Comparison of ENCODE assay signal across 21 mouse cellular contexts in the genomic region with DNA sequence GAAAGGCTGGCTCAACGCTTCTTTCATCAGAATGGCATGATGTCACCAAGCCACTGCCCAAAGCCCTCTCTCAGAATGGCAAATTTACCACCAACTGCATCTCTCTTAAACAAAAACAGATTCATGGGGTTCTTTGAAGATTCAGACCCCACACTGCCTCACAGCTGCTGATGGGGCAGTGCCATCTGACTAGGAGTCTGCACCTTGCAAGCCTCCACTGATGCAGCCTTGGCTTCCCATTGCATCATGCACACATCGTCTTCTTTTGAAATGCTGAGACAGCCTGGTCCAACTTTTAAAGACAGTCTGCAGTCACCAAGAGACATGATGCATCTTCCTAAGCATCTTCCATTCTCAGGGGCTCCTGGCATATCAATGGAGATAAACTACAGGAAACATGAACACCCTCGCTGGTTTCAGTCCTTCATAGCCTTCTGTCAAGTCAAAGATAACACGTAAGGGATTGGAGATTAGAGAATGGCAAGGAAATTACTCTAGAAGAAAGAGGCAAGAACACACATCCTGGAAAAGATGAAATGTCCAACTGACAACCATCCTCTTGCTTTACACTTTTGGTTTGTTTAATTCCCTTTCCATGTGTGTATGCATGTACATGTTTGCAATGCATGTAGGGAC.
A peak's percentile ranks its signal among the peaks of the same experiment; 100 is the strongest.
DNase-seq lines count a peak whose midpoint lies in the region; ATAC-seq and TF ChIP-seq lines count a peak whose summit lies in the region.
"Had no signal": no experiment of that assay in that cellular context is flagged by ENCODE, and none has a peak within 500 bp of the region (broad histone marks: within the 10 kb centered on the region; RNA-seq: fewer than 3 reads in every experiment).

No protein-coding gene starts in this region.

- no peak for TF ChIP-seq POLR2A in MEL (IDR thresholded peaks at IDR 0.05; ENCODE audit: control insufficient read depth in 1 of 2, insufficient read depth in 1 of 2, low read depth in 1 of 2, low read length in 2 of 2, poor library complexity in 1 of 2)

- peaks cover 47% of the 10 kb centered on the region for H3K4me1 ChIP-seq in megakaryocyte, embryonic 14.5 days
- H3K4me1 ChIP-seq in MEL (ENCODE audit: control insufficient read depth in 1 of 2, insufficient read depth in 2 of 2, low read length in 2 of 2), result peaks cover 8 to 18% of the 10 kb centered on the region in 2 experiments
- no peaks in the 10 kb centered on the region for H3K4me1 ChIP-seq in hindbrain, postnatal 0 days (ENCODE audit: insufficient read depth, low read length)
- H3K4me1 ChIP-seq: embryonic facial prominence, embryonic 12.5 days; hindbrain, embryonic 13.5 days; limb, embryonic 10.5 days had no signal

- TF ChIP-seq CTCF in MEL (IDR thresholded peaks at IDR 0.05 in 2 of 3, conservative IDR thresholded peaks at IDR 0.05 in 1 of 3; ENCODE audit: control insufficient read depth in 1 of 3, insufficient read depth in 1 of 3, low read depth in 2 of 3, low read length in 3 of 3, poor library complexity in 1 of 3, severe bottlenecking in 1 of 3), result no peak
- no peak for TF ChIP-seq CTCF in hindbrain, postnatal 0 days (IDR thresholded peaks at IDR 0.05; ENCODE audit: low read depth)

- H3K27ac ChIP-seq in MEL (ENCODE audit: control insufficient read depth, low read depth, low read length), result peak overlapping the region; percentile 56
- H3K27ac ChIP-seq in hindbrain, postnatal 0 days, result no peak overlapping the region
- H3K27ac ChIP-seq: embryonic facial prominence, embryonic 12.5 days; hindbrain, embryonic 13.5 days; kidney, postnatal 0 days; limb, embryonic 10.5 days had no signal

- TF ChIP-seq EP300 in MEL (IDR thresholded peaks at IDR 0.05; ENCODE audit: low read depth in 1 of 2, low read length in 2 of 2), result peak; percentile 65 to 75

- peaks cover 49% of the 10 kb centered on the region for H3K36me3 ChIP-seq in megakaryocyte, embryonic 14.5 days (replicated peaks; ENCODE audit: low read length)
- H3K36me3 ChIP-seq in MEL (ENCODE audit: control insufficient read depth in 1 of 2, insufficient read depth in 2 of 2, low read length in 2 of 2), result peaks cover 0 to 16% of the 10 kb centered on the region in 2 experiments; a peak in 2 of 4 replicates
- no peaks in the 10 kb centered on the region for H3K36me3 ChIP-seq in hindbrain, postnatal 0 days (ENCODE audit: insufficient read depth, low read length)
- H3K36me3 ChIP-seq: embryonic facial prominence, embryonic 12.5 days; hindbrain, embryonic 13.5 days; limb, embryonic 10.5 days had no signal

- H3K9ac ChIP-seq in MEL (ENCODE audit: control insufficient read depth, low read depth, low read length, poor library complexity, severe bottlenecking), result no peak overlapping the region
- H3K9ac ChIP-seq in hindbrain, postnatal 0 days (replicated peaks; ENCODE audit: low read length), result no peak overlapping the region
- H3K9ac ChIP-seq: embryonic facial prominence, embryonic 12.5 days; hindbrain, embryonic 13.5 days had no signal

- H3K4me2 ChIP-seq in hindbrain, postnatal 0 days (ENCODE audit: low read depth, low read length), result no peak overlapping the region
- H3K4me2 ChIP-seq: embryonic facial prominence, embryonic 12.5 days; hindbrain, embryonic 13.5 days had no signal

- ATAC-seq in megakaryocyte, adult 5-6 weeks (ENCODE audit: poor library complexity, severe bottlenecking), result no peak
- ATAC-seq in granulocyte monocyte progenitor cell, adult 5-6 weeks (replicated peaks; ENCODE audit: poor library complexity, severe bottlenecking), result peak; percentile 31; the same call in 1 of the 2 replicates
- ATAC-seq in hindbrain, postnatal 0 days, result no peak
- ATAC-seq: inflammation-experienced regulatory T-cells, adult 6 months had no signal

- peak overlapping the region; percentile 24 for H3K4me3 ChIP-seq in megakaryocyte, embryonic 14.5 days (replicated peaks)
- no peak overlapping the region for H3K4me3 ChIP-seq in MEL (ENCODE audit: control insufficient read depth in 1 of 2, insufficient read depth in 1 of 2, low read depth in 2 of 2, low read length in 2 of 2)
- no peak overlapping the region for H3K4me3 ChIP-seq in hindbrain, postnatal 0 days (ENCODE audit: low read length)
- H3K4me3 ChIP-seq: embryonic facial prominence, embryonic 12.5 days; hindbrain, embryonic 13.5 days; limb, embryonic 10.5 days had no signal

- peaks cover 6% of the 10 kb centered on the region; the same call in 1 of the 2 replicates for H3K9me3 ChIP-seq in megakaryocyte, embryonic 14.5 days
- no peaks in the 10 kb centered on the region for H3K9me3 ChIP-seq in MEL (replicated peaks; ENCODE audit: insufficient read depth, low read length)
- H3K9me3 ChIP-seq in hindbrain, postnatal 0 days (ENCODE audit: low read length), result no peaks in the 10 kb centered on the region
- H3K9me3 ChIP-seq: embryonic facial prominence, embryonic 12.5 days; hindbrain, embryonic 13.5 days; limb, embryonic 10.5 days had no signal

- H3K27me3 ChIP-seq in megakaryocyte, embryonic 14.5 days (replicated peaks), result no peaks in the 10 kb centered on the region
- no peaks in the 10 kb centered on the region for H3K27me3 ChIP-seq in MEL (ENCODE audit: control insufficient read depth in 1 of 2, insufficient read depth in 2 of 2, low read length in 2 of 2)
- H3K27me3 ChIP-seq in hindbrain, postnatal 0 days (ENCODE audit: insufficient read depth, low read length), result no peaks in the 10 kb centered on the region
- H3K27me3 ChIP-seq: embryonic facial prominence, embryonic 12.5 days; hindbrain, embryonic 13.5 days had no signal

- WGBS in hindbrain, postnatal 0 days, result 84% methylated on average over 4 of the region's 4 CpGs

- DNase-seq in MEL (ENCODE audit: low read depth, low spot score), result peak; percentile 66
- peak; percentile 49 for DNase-seq in thymus, postnatal 4 days
- no peak for DNase-seq in lung, postnatal 14 days
- no peak for DNase-seq in hindbrain, postnatal 0 days (ENCODE audit: low spot score)
- DNase-seq: adrenal gland, adult 8-10 months; cerebellum, adult 18-20 months; cerebellum, postnatal 14 days; gastrocnemius, postnatal 25 days; heart, postnatal 36 days; kidney, adult 18-20 months; liver; midbrain, embryonic 14.5 days; right cerebral cortex, postnatal 14 days had no signal

- TF ChIP-seq RAD21 in MEL (IDR thresholded peaks at IDR 0.05; ENCODE audit: low read depth, low read length), result no peak

- no peaks in the 10 kb centered on the region for H3K79me2 ChIP-seq in MEL (ENCODE audit: control insufficient read depth, insufficient read depth, low read length, poor library complexity)

TF ChIP-seq in MEL, 35 proteins besides CTCF, POLR2A, EP300 and RAD21:
- no peak for TF ChIP-seq POLR2AphosphoS5 (IDR thresholded peaks at IDR 0.05; ENCODE audit: borderline replicate concordance, low read depth, low read length)
- TF ChIP-seq TAL1 (IDR thresholded peaks at IDR 0.05; ENCODE audit: low read length), result 0 out of 2 replicates have a peak, but pooled peaks have one; percentile 12
- 0 out of 2 replicates have a peak, but pooled peaks have one; percentile 13 for TF ChIP-seq TBP (IDR thresholded peaks at IDR 0.05; ENCODE audit: low read depth, low read length)
- peak; percentile 74 for TF ChIP-seq GATA1 (IDR thresholded peaks at IDR 0.05; ENCODE audit: low read depth, low read length)
- peak; percentile 55; the same call in 1 of the 2 replicates for TF ChIP-seq RCOR1 (IDR thresholded peaks at IDR 0.05; ENCODE audit: low read depth, low read length)
- TF ChIP-seq MAX (IDR thresholded peaks at IDR 0.05; ENCODE audit: low read length), result no peak
- peak; percentile 83 for TF ChIP-seq TCF12 (IDR thresholded peaks at IDR 0.05; ENCODE audit: low read depth, low read length)

Comparison
In these comparisons a context has a peak if more than half of its experiments do, and no peak if none do; other contexts are left out.
1. DNase-seq: peak in MEL (single experiment) and thymus, postnatal 4 days (single experiment); none in lung, postnatal 14 days (single experiment) and hindbrain, postnatal 0 days (single experiment).